Mouse (Mus musculus): ENCODE results near the gene Ccdc92.

The Ccdc92 gene

GRCm38 (mm10) chr5:124860013-124860412 lies 2.2 kb downstream of the Ccdc92 start:
- no peak for DNase-seq (ENCODE audit: extremely low read depth, low read depth)

- DNase-seq (ENCODE audit: extremely low read depth, low read depth), result no peak
Observed at GRCm38 (mm10) chr5:124854202-124854601, 8.0 kb downstream of the Ccdc92 start.

- DNase-seq (ENCODE audit: extremely low read depth, low read depth), result no peak
Observed at GRCm38 (mm10) chr5:124853079-124853478, 9.1 kb downstream of the Ccdc92 start.

GRCm38 (mm10) chr5:124852294-124852693 lies 9.9 kb downstream of the Ccdc92 start:
- no peak for DNase-seq (ENCODE audit: extremely low read depth, low read depth)

GRCm38 (mm10) chr5:124851572-124851971 lies 10.7 kb downstream of the Ccdc92 start:
- DNase-seq (ENCODE audit: extremely low read depth, low read depth), result no peak

GRCm38 (mm10) chr5:124848994-124849393 lies 13.2 kb downstream of the Ccdc92 start:
- DNase-seq (ENCODE audit: extremely low read depth, low read depth), result no peak

- DNase-seq (ENCODE audit: extremely low read depth, low read depth), result no peak
Observed at GRCm38 (mm10) chr5:124847014-124847413, 15.2 kb downstream of the Ccdc92 start.

GRCm38 (mm10) chr5:124844929-124845328 lies 17.3 kb downstream of the Ccdc92 start:
- DNase-seq (ENCODE audit: extremely low read depth, low read depth), result no peak

- DNase-seq (ENCODE audit: extremely low read depth, low read depth), result no peak
Observed at GRCm38 (mm10) chr5:124843386-124843785, 18.8 kb downstream of the Ccdc92 start.

- DNase-seq (ENCODE audit: extremely low read depth, low read depth), result no peak
Observed at GRCm38 (mm10) chr5:124840669-124841068, 21.6 kb downstream of the Ccdc92 start.

- no peak for DNase-seq (ENCODE audit: extremely low read depth, low read depth)
Observed at GRCm38 (mm10) chr5:124840202-124840601, 22.0 kb downstream of the Ccdc92 start.

- DNase-seq (ENCODE audit: extremely low read depth, low read depth), result no peak
Observed at GRCm38 (mm10) chr5:124836621-124837020, 25.6 kb downstream of the Ccdc92 start.

GRCm38 (mm10) chr5:124836075-124836474 lies 26.1 kb downstream of the Ccdc92 start:
- DNase-seq (ENCODE audit: extremely low read depth, low read depth), result no peak

GRCm38 (mm10) chr5:124835218-124835617 lies 27.0 kb downstream of the Ccdc92 start:
- DNase-seq (ENCODE audit: extremely low read depth, low read depth), result no peak

- no peak for DNase-seq (ENCODE audit: extremely low read depth, low read depth)
Observed at GRCm38 (mm10) chr5:124830331-124830730, 31.9 kb downstream of the Ccdc92 start.

- DNase-seq (ENCODE audit: extremely low read depth, low read depth), result no peak
Observed at GRCm38 (mm10) chr5:124822128-124822894, 39.9 kb downstream of the Ccdc92 start.

GRCm38 (mm10) chr5:124817050-124817449 lies 45.2 kb downstream of the Ccdc92 start:
- DNase-seq (ENCODE audit: extremely low read depth, low read depth), result no peak

GRCm38 (mm10) chr5:124814797-124815196 lies 47.4 kb downstream of the Ccdc92 start:
- DNase-seq (ENCODE audit: extremely low read depth, low read depth), result no peak

GRCm38 (mm10) chr5:124812466-124812865 lies 49.8 kb downstream of the Ccdc92 start:
- no peak for DNase-seq (ENCODE audit: extremely low read depth, low read depth)

- no peak for DNase-seq (ENCODE audit: extremely low read depth, low read depth)
Observed at GRCm38 (mm10) chr5:124809708-124810366, 52.4 kb downstream of the Ccdc92 start.

- DNase-seq (ENCODE audit: extremely low read depth, low read depth), result no peak
Observed at GRCm38 (mm10) chr5:124792112-124792511, 70.1 kb downstream of the Ccdc92 start.

- DNase-seq (ENCODE audit: extremely low read depth, low read depth), result no peak
Observed at GRCm38 (mm10) chr5:124785650-124786049, 76.6 kb downstream of the Ccdc92 start.

All from MEL-GATA-1-ER (cell line).